Mouse (Mus musculus) liver, embryonic 14.5 days (tissue): ENCODE measurements at regions not wholly inside any gene's neighbourhood (a gene's known extent, or its start where the extent isn't known, plus 50 kb on each side); places are given as distances from the start of the nearest gene placed in this dataset.

Experiments used
- ATAC-seq: fragments of 200-750 bp; cut with Nextera tagmentation; 2 replicates; pipeline ENCODE4 v1.8.0; 2017; ENCODE audit warnings: moderate number of reproducible peaks, mild to moderate bottlenecking, moderate library complexity; ENCODE audit not compliant: insufficient read depth
- DNase-seq, 3 experiments: peaks; one replicate each; pipeline ENCODE4 v3.0.0-alpha.2; 2012 to 2013; ENCODE audit warnings: low read depth in 3 of 3, low spot score in 3 of 3
- H3K27ac ChIP-seq: fragments of 300-500 bp; sonication (generic); 2 replicates; pipeline ENCODE4 v1.5.1; 2014; ENCODE audit warnings: moderate library complexity, mild to moderate bottlenecking, control low read depth, inconsistent platforms
- H3K27me3 ChIP-seq: fragments of 300-500 bp; sonication (generic); 2 replicates; pipeline ENCODE4 v1.6.1; 2014; ENCODE audit warnings: mild to moderate bottlenecking, low read length, moderate library complexity; ENCODE audit not compliant: control insufficient read depth, insufficient read depth
- H3K36me3 ChIP-seq: fragments of 300-500 bp; sonication (generic); replicated peaks from 2 replicates; pipeline ENCODE4 v1.6.1; 2014; ENCODE audit warnings: low read depth; ENCODE audit not compliant: control insufficient read depth, insufficient read depth
- H3K4me1 ChIP-seq, 2 experiments: fragments of 200-500 bp in 1 of 2; fragments of 300-500 bp in 1 of 2; sonication (generic) in 1 of 2; replicated peaks; 2 replicates each; pipeline ENCODE4 v1.6.1; 2012 to 2014; ENCODE audit warnings: antibody characterized with exemption in 1 of 2, inconsistent platforms in 1 of 2, low read length in 1 of 2; ENCODE audit not compliant: control insufficient read depth in 2 of 2, insufficient read depth in 2 of 2
- H3K4me2 ChIP-seq: fragments of 300-500 bp; sonication (generic); 2 replicates; pipeline ENCODE4 v1.6.1; 2014; ENCODE audit warnings: low read depth, mild to moderate bottlenecking, control low read depth, moderate library complexity
- H3K4me3 ChIP-seq, 2 experiments: fragments of 200-500 bp in 1 of 2; fragments of 300-500 bp in 1 of 2; sonication (generic) in 1 of 2; 2 replicates each; pipeline ENCODE4 v1.5.1; 2012 to 2014; ENCODE audit warnings: low read depth in 2 of 2, low read length in 2 of 2, mild to moderate bottlenecking in 2 of 2, control low read depth in 1 of 2, inconsistent platforms in 1 of 2, moderate library complexity in 1 of 2; ENCODE audit not compliant: insufficient read depth in 1 of 2
- H3K9ac ChIP-seq: fragments of 300-500 bp; sonication (generic); replicated peaks from 2 replicates; pipeline ENCODE4 v1.6.1; 2014; ENCODE audit warnings: mild to moderate bottlenecking, control low read depth, moderate library complexity
- H3K9me3 ChIP-seq: fragments of 300-500 bp; sonication (generic); 2 replicates; pipeline ENCODE4 v1.6.1; 2016; ENCODE audit warnings: low read length, mixed read lengths; ENCODE audit not compliant: control insufficient read depth
- CTCF ChIP-seq: IDR thresholded peaks from 2 replicates; pipeline ENCODE4 v1.5.1; 2016; ENCODE audit warnings: antibody characterized with exemption, low read depth, control low read depth
- EP300 ChIP-seq: IDR thresholded peaks from 2 replicates; pipeline ENCODE4 v1.6.1; 2016; ENCODE audit warnings: antibody characterized with exemption, low read depth
- WGBS: fragments of 180-500 bp; shearing (Covaris S2); extraction: QIAGEN DNeasy Blood & Tissue Kit; methylation state at CpG from one replicate; pipeline ENCODE4 v1.1.7; 2014; ENCODE audit not compliant: insufficient replicate concordance; 5-methylcytosine and 5-hydroxymethylcytosine counted together

DNA sequence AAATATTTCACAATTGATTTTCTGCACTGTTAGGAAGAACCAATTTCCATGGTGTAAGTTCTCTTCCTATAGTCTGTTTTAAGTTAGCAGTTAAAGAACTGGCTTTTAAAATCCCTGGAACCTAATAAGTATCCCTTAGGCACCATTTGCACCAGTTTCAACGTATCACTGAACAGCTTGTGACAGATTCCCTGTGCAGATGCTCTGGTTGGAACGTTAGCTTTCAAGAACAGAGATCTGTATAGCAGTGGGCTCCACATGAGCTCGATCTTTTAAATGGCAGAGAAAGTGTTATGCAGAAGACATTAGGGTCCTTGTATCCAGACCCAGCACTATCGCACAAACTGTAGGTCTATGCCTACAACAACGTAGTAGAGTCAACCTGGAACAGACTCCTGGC is 52.6 kb upstream of the Aco1 start:
- Histone ChIP-seq H3K27me3 (no peaks in the 10 kb centered on the region), H3K27ac (no peak overlapping the region), H3K4me3 (no peak overlapping the region), H3K4me1 (no peaks in the 10 kb centered on the region), H3K9ac (no peak overlapping the region), H3K9me3 (no peaks in the 10 kb centered on the region), H3K4me2 (no peak overlapping the region), H3K36me3 (no peaks in the 10 kb centered on the region)
- 57% methylated on average over 5 of the region's 5 CpGs for WGBS
- ATAC-seq (no peak), DNase-seq (no peak)
- TF ChIP-seq CTCF = no peak
- TF ChIP-seq EP300 = no peak
